Mouse (Mus musculus) G1E (cell line): ENCODE measurements around the gene Ccdc146. TPM values are rescaled to one million over a fixed set of nuclear protein-coding genes. Genes with fewer than 3 reads are reported as not detected.

ENCODE experiments used
- ATAC-seq: 2 replicates; pipeline ENCODE4 v1.8.0; 2016; ENCODE audit warnings: mild to moderate bottlenecking; ENCODE audit not compliant: insufficient number of reproducible peaks, poor library complexity, low FRiP score, severe bottlenecking; ENCODE audit errors: extremely low read depth
- DNase-seq: peaks from one replicate; pipeline ENCODE4 v3.0.0; 2012; ENCODE audit warnings: low spot score
- H3K27me3 ChIP-seq: 2 replicates; pipeline ENCODE4 v1.6.1; 2012; ENCODE audit warnings: mild to moderate bottlenecking, low read length, inconsistent platforms; ENCODE audit not compliant: insufficient read depth
- H3K36me3 ChIP-seq: replicated peaks from 2 replicates; pipeline ENCODE3; 2012; ENCODE audit warnings: mild to moderate bottlenecking, inconsistent platforms
- H3K4me1 ChIP-seq: 2 replicates; pipeline ENCODE4 v1.6.1; 2012; ENCODE audit warnings: low read depth, low read length, inconsistent platforms, mixed read lengths; ENCODE audit not compliant: insufficient read depth
- H3K4me3 ChIP-seq: 2 replicates; pipeline ENCODE4 v1.5.1; 2012; ENCODE audit warnings: low read depth, mild to moderate bottlenecking, inconsistent platforms, low read length, moderate library complexity, mixed read lengths
- H3K9me3 ChIP-seq: replicated peaks from 2 replicates; pipeline ENCODE4 v1.6.1; 2012; ENCODE audit warnings: inconsistent platforms
- CTCF ChIP-seq: IDR thresholded peaks from 2 replicates; pipeline ENCODE4 v1.5.1; 2012; ENCODE audit warnings: low read depth, low read length, inconsistent platforms, mixed read lengths
- GATA1 ChIP-seq: IDR thresholded peaks from 2 replicates; pipeline ENCODE4 v1.6.1; 2012; ENCODE audit warnings: borderline replicate concordance, low read length, inconsistent platforms, mixed read lengths
- GATA2 ChIP-seq: IDR thresholded peaks from 2 replicates; pipeline ENCODE4 v1.6.1; 2012; ENCODE audit warnings: low read depth, low read length, inconsistent platforms, borderline replicate concordance
- POLR2AphosphoS5 ChIP-seq: IDR thresholded peaks from 2 replicates; pipeline ENCODE4 v1.6.1; 2012; ENCODE audit warnings: low read depth, low read length, inconsistent platforms; ENCODE audit not compliant: insufficient replicate concordance
- TAL1 ChIP-seq: conservative IDR thresholded peaks from 2 replicates; pipeline ENCODE4 v1.6.1; 2012; ENCODE audit warnings: low read depth, low read length, inconsistent platforms, mixed read lengths
- polyA plus RNA-seq: library from polyadenylated mRNA; stranded (reverse); fragments of >175 nt; gene quantifications from 2 replicates; pipeline ENCODE4 v1.2.3, GENCODE M21; 2012
- total RNA-seq, 2 experiments: library from RNA; stranded (forward) in 1 of 2; stranded (reverse) in 1 of 2; fragments of 200-1000 nt in 1 of 2; fragments of >200 nt in 1 of 2; fragmentation: Nextera tagmentation in 1 of 2; gene quantifications; 2 replicates each; pipeline ENCODE4 v1.2.3; 2014 to 2017

Gene Ccdc146
- total and polyA plus RNA-seq, 3 experiments: 0.22 TPM; not detected in 2

DNA sequence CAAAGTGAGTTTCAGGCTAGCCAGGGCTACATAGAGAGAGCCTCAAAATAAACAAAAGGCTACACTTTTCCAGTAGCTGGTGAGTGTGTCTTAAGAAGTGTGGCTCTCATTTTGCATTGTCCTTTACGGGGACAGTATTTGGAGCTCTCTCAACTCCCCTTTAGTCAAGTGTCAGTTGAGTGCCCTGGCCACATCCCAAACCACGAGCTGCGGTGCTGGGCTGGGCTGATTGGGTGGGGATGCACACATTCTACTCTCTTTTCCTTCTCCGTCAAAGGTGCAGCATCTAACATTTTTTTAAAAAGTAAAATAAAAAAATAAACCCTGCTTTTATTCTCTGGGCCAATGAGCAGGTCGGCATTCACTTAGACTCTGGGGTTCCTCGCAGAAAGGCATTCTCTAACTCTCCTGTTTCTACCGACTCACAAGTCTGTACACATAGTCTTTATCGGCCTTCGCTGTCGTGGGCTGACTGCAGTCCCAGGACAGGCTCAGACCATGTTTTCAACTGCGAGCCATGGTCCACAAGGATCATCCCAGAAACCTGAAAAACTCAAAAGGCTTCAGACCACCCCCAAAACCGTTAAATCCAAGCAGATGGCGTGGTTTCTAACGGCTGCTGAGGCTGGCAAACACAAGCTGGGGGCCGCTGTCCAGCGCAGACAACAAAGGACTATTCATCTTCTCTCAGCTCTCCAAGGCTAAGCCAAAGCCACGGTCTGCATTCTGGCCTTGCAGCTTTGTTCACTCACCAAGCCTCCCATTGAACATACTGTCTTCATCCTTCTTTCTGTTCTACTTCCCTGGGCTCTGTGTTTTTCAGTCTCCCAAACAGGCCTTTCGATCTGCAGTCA is 161.0 kb downstream of the Ccdc146 start:
- peaks cover 5% of the 10 kb centered on the region for H3K4me1 ChIP-seq
- no peak overlapping the region for H3K4me3 ChIP-seq
- no peak for ATAC-seq

DNA sequence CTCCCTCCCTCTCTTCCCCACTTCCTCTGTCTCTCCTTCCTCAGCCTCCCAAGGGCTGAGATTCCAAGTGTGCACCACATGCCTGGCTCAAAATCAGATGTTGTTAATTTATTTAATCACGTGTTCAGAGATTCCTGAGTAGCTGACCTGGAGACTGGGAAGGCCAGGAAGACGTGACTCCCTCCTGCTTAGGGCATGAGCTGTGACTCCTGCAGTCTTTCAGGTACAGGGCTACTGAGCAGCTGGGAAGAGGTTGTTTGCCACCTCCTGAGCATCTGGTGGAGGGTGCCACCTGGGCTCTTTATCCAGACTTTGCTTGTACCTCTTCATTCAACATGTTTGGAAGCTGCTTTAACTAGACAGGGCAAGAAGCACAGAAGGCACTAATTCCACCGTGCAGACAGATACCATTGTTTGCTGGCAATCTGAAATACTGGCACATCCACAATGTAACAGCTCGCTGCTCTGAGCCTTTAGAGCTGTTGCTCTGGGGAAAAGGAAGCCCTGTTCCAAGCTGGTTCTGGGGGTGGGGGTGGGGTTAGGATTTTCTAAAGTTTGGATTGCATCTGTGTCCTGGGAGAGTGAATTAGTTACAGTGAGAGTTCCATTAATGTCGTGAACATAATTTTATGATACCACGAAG is 163.2 kb downstream of the Ccdc146 start:
- H3K9me3 ChIP-seq: no peaks in the 10 kb centered on the region
- H3K4me1 ChIP-seq: peaks cover 5% of the 10 kb centered on the region
- no peak for DNase-seq
- H3K36me3 ChIP-seq: no peaks in the 10 kb centered on the region
- peaks cover 25% of the 10 kb centered on the region for H3K27me3 ChIP-seq
- H3K4me3 ChIP-seq: no peak overlapping the region
- ATAC-seq: no peak
- TF ChIP-seq POLR2AphosphoS5 (no peak), GATA2 (no peak), TAL1 (no peak), CTCF (no peak), GATA1 (no peak)

More for the DNA sequence above, 161.0 kb downstream of the Ccdc146 start:
- peaks cover 19% of the 10 kb centered on the region for H3K27me3 ChIP-seq
- no peaks in the 10 kb centered on the region for H3K36me3 ChIP-seq
- no peak for DNase-seq
- TF ChIP-seq TAL1 (no peak), GATA1 (no peak), GATA2 (no peak), POLR2AphosphoS5 (no peak), CTCF (no peak)
- H3K9me3 ChIP-seq: no peaks in the 10 kb centered on the region

DNA sequence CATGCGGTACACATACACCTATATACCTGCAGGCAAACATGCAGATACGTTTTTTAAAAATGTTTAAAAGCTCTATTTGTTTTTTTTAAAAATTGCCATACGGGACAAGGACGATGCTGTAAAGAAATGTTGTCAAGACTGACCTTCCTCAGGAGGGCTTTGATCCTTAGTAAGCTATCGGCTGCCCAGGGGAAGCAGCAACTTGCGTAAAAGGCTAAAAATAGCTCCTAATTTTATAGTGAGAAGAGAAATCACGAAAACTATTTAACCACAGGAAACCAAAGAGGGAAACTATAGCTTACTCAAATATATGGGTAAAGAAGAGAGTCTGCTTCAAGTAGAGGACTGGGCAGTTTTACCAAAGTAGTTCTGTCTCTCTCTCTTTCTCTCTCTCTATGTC is 163.7 kb downstream of the Ccdc146 start:
- Histone ChIP-seq H3K36me3 (no peaks in the 10 kb centered on the region), H3K4me3 (no peak overlapping the region), H3K27me3 (peaks cover 25% of the 10 kb centered on the region), H3K4me1 (peaks cover 5% of the 10 kb centered on the region), H3K9me3 (no peaks in the 10 kb centered on the region)
- TF ChIP-seq GATA2: no peak
- no peak for TF ChIP-seq TAL1
- ATAC-seq (no peak), DNase-seq (no peak)

DNA sequence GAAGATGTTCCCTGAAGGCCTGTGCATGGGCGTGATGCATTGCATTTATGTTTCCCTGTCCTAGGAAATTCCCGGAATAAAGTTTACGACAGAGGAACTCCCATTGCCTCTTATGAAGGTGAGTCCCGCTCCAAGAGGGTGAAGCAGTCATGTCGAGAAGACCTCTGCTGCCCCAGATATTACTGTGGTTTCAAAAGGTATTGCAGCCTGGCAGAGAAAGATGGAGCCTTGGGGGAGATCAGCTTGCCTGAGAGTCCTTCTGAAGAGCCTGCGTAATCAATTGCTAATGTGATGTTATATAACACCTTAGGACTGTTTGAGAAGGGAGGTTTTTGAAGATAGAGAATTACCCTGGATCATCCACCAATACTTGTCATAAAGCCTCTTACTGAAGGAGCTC is 166.7 kb downstream of the Ccdc146 start:
- H3K4me1 ChIP-seq: peaks cover 5% of the 10 kb centered on the region
- peak; percentile 7 for DNase-seq
- no peaks in the 10 kb centered on the region for H3K36me3 ChIP-seq
- H3K27me3 ChIP-seq: peaks cover 23% of the 10 kb centered on the region
- H3K4me3 ChIP-seq: no peak overlapping the region
- no peaks in the 10 kb centered on the region for H3K9me3 ChIP-seq
- TF ChIP-seq POLR2AphosphoS5 (no peak), TAL1 (no peak), GATA1 (no peak), CTCF (no peak), GATA2 (no peak)
- no peak for ATAC-seq

DNA sequence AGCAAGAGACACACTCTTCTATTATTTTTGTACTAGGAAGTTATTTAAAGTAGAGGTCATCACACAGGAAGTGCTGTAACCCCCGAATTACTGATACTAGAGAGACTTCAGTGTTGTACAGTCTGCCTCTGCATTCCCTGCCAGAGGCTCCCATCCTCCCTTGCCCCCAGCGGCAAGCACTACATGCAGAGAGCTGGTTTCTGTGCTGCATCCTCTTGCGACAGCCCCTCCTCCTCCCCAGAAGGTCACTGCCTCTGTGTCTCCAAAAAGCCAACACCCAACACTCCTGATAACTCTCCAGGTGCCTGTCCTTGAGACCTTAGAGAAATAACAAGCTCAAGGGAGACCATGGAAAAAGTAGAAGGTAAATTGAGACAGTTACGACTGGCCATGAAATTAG is 167.4 kb downstream of the Ccdc146 start:
- ATAC-seq (no peak), DNase-seq (no peak)
- peaks cover 5% of the 10 kb centered on the region for H3K4me1 ChIP-seq
- TF ChIP-seq POLR2AphosphoS5 (no peak), GATA1 (no peak), TAL1 (no peak), GATA2 (no peak), CTCF (no peak)
- H3K4me3 ChIP-seq: no peak overlapping the region
- no peaks in the 10 kb centered on the region for H3K9me3 ChIP-seq
- H3K36me3 ChIP-seq: no peaks in the 10 kb centered on the region
- H3K27me3 ChIP-seq: peaks cover 19% of the 10 kb centered on the region

DNA sequence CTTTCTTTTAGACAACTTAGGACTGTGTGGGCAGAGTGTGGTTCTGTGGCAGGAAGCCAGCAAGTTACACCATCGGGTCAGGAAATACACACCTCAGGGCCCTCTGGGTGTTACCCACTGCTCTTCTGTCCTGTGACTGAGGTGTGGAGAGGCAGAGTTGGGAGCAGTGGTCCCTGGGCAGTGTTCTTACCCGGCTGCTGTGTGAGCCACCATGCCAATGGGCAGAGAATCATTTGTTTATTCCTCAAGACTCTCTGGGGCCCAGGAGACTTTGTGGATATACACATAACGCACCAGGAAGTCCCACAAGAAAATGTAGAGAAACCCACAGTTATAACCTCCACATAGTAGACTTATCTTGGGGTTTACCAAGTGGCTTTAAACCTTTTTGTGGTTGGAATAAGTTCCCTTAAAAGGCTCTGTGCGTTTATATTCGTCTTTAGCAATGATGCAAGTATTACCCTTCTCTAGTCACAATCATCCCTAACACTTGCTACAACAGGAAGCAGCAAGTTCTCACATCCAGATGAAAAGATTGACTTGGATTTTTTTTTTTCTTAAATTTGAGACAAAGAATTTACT is 168.8 kb downstream of the Ccdc146 start:
- DNase-seq: no peak
- TF ChIP-seq GATA1 (no peak), POLR2AphosphoS5 (no peak), GATA2 (no peak), CTCF (no peak), TAL1 (no peak)

More for the DNA sequence above, 168.8 kb downstream of the Ccdc146 start:
- no peaks in the 10 kb centered on the region for H3K4me1 ChIP-seq
- no peaks in the 10 kb centered on the region for H3K9me3 ChIP-seq
- no peak overlapping the region for H3K4me3 ChIP-seq
- H3K36me3 ChIP-seq: no peaks in the 10 kb centered on the region
- H3K27me3 ChIP-seq: peaks cover 13% of the 10 kb centered on the region
- no peak for ATAC-seq
